Mouse (Mus musculus) CD4-positive, CD25-positive, alpha-beta regulatory T cell, adult 2 months (primary cell): ENCODE data around the gene Cnnm4.
"Not testable (repeated sequence)": the region's sequence is repeated elsewhere in the genome, so short reads cannot be mapped to it uniquely, and the experiment has no call there.

ENCODE experiments used
- DNase-seq: peaks from one replicate; pipeline ENCODE4 v3.0.0-alpha.2; 2012; ENCODE audit warnings: low read depth, low spot score

Cnnm4 gene

GRCm38 (mm10) chr1:36513718-36514117 is 42.3 kb downstream of the Cnnm4 start:
- peak; percentile 34 for DNase-seq

- DNase-seq: no peak
Observed at GRCm38 (mm10) chr1:36518259-36518658, 46.8 kb downstream of the Cnnm4 start.

- DNase-seq: no peak
Observed at GRCm38 (mm10) chr1:36519626-36520025, 48.2 kb downstream of the Cnnm4 start.

- no peak for DNase-seq
Observed at GRCm38 (mm10) chr1:36522210-36522609, 50.8 kb downstream of the Cnnm4 start.

- DNase-seq: no peak
Observed at GRCm38 (mm10) chr1:36523332-36524013, 52.1 kb downstream of the Cnnm4 start.

- DNase-seq: no peak
Observed at GRCm38 (mm10) chr1:36524058-36524457, 52.6 kb downstream of the Cnnm4 start.

GRCm38 (mm10) chr1:36525774-36526173 is 54.4 kb downstream of the Cnnm4 start:
- DNase-seq: no peak

- DNase-seq: no peak
Observed at GRCm38 (mm10) chr1:36526903-36527302, 55.5 kb downstream of the Cnnm4 start.

- no peak for DNase-seq
Observed at GRCm38 (mm10) chr1:36528351-36528750, 56.9 kb downstream of the Cnnm4 start.

- no peak for DNase-seq
Observed at GRCm38 (mm10) chr1:36529274-36529673, 57.9 kb downstream of the Cnnm4 start.

- no peak for DNase-seq
Observed at GRCm38 (mm10) chr1:36529875-36530274, 58.5 kb downstream of the Cnnm4 start.

GRCm38 (mm10) chr1:36530485-36530884 is 59.1 kb downstream of the Cnnm4 start:
- DNase-seq: no peak

GRCm38 (mm10) chr1:36530962-36531361 is 59.5 kb downstream of the Cnnm4 start:
- DNase-seq: no peak

- DNase-seq: no peak
Observed at GRCm38 (mm10) chr1:36531461-36531860, 60.0 kb downstream of the Cnnm4 start.

- DNase-seq: no peak
Observed at GRCm38 (mm10) chr1:36533546-36533945, 62.1 kb downstream of the Cnnm4 start.

GRCm38 (mm10) chr1:36534595-36535058 is 63.2 kb downstream of the Cnnm4 start:
- no peak for DNase-seq

- DNase-seq: no peak
Observed at GRCm38 (mm10) chr1:36535477-36536396, 64.3 kb downstream of the Cnnm4 start.

- no peak for DNase-seq
Observed at GRCm38 (mm10) chr1:36536397-36536728, 64.9 kb downstream of the Cnnm4 start.

GRCm38 (mm10) chr1:36536783-36537182 is 65.4 kb downstream of the Cnnm4 start, which contains the start of gene Ankrd23:
Gene Ankrd23 (minus strand): TSS chr1:36536883.
- not testable (repeated sequence) for DNase-seq

- no peak for DNase-seq
Observed at GRCm38 (mm10) chr1:36538727-36539126, 67.3 kb downstream of the Cnnm4 start.

- DNase-seq: no peak
Observed at GRCm38 (mm10) chr1:36539186-36539585, 67.8 kb downstream of the Cnnm4 start, which contains the start of gene Gm42417. Gene Gm42417 (minus strand): TSS chr1:36539429.

GRCm38 (mm10) chr1:36540132-36540531 is 68.7 kb downstream of the Cnnm4 start:
- DNase-seq: no peak

GRCm38 (mm10) chr1:36540807-36541206 is 69.4 kb downstream of the Cnnm4 start:
- no peak for DNase-seq
